Mouse (Mus musculus): ENCODE results near the gene Tmprss13. TPM values are rescaled to one million over a fixed set of nuclear protein-coding genes. Genes with fewer than 3 reads are reported as not detected.

Gene Tmprss13
- total RNA-seq, 2 experiments from 2014 or later: 3.6 to 3.7 TPM

DNA sequence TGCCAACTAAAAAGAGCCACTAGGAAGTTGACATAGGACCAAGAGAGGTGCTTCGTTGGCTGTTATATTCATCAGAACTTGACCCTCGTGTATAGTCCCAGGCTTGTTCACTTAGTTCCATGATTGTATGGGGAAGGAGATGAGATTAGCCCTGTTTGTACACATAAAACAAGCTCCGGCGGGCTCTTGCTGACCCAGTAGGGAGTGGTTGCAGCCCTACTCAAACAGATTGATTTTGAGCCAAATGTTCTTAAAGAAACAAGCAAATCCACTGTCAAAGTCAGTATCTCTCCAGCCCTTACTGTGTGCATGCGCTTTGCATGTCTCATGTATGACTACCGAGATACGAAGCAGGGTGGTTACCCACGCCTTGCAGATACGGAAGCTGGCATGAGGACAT is 7.5 kb downstream of the Tmprss13 start:
- DNase-seq (ENCODE audit: low spot score): no peak
- intact Hi-C loops (cut with DNase I): no loop called here

DNA sequence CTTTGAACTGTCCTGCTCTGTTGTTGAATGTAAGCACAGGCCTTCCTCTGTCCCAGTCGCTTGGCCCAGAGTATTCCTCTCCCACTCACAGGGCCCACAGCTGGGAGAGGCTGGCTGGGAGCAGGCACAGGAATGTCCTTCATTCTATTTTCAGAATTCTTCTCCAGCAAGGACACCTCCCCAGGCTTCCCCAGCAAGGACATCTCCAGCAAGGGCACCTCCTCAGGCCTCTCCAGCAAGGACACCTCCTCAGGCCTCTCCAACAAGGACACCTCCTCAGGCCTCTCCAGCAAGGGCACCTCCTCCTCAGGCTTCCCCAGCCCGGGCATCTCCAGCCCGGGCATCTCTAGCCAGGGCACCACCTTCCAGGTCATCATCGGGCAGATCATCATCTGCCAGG is 9.4 kb downstream of the Tmprss13 start:
- no peak for DNase-seq (ENCODE audit: low spot score)
- intact Hi-C loops (cut with DNase I): no loop called here

DNA sequence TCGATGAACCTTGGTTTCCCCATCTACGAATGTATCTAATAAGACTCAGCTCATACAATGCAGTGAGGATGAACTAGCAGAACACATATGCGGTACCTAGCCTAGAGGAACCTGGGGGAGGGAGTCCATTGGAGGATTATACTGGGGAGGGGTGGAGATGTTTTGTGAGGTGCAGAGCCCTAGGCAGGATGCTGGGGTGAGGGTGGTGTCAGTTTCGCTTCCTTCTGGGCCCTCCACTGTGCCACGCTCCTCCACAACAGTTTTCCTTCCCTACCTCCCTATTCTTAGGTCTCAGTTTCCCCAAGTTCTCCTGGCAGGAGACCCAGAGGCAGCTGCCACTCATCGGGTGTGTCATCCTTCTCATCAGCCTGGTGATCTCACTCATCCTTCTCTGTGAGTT is 10.7 kb downstream of the Tmprss13 start:
- no peak for DNase-seq (ENCODE audit: low spot score)
- intact Hi-C loops (cut with DNase I): no loop called here

DNA sequence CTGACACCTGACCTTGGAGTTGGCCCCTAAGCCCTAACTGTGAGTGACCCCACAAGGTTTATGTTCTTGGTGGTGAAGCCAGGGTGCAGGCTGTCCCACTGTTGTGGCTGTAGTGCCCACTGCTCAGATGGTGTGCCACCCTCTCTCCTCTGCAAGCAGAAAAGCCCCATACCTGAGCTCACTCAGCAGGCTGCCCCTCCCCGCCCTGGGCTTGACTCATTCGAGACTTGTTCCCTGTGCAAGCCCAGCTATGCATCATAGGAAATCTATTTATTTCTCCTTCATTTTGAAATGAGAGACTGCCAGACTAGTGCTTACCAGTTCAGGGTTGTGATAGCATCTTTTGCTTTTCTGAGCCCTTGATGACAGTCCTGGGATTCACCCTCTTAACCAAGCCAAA is 18.5 kb downstream of the Tmprss13 start:
- intact Hi-C loops (cut with DNase I): no loop called here
- DNase-seq (ENCODE audit: low spot score): no peak

DNA sequence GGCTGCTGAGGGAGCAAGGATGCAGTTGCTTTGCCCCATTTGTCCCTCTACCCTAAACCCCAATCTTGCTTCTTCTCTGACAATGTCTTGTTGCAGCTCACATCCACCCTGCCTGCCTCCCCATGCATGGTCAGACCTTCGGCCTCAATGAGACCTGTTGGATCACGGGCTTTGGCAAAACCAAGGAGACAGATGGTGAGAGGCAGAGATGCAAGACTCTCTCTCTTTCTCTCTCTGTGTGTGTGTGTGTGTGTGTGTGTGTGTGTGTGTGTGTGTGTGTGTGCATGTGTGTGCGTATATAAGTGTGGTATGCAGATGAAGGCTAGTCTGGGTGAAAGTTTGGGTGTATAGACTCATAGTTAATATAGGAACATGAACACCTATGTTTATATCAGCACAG is 24.2 kb downstream of the Tmprss13 start:
- intact Hi-C loops (cut with DNase I): no loop called here
- no peak for DNase-seq (ENCODE audit: low spot score)

DNA sequence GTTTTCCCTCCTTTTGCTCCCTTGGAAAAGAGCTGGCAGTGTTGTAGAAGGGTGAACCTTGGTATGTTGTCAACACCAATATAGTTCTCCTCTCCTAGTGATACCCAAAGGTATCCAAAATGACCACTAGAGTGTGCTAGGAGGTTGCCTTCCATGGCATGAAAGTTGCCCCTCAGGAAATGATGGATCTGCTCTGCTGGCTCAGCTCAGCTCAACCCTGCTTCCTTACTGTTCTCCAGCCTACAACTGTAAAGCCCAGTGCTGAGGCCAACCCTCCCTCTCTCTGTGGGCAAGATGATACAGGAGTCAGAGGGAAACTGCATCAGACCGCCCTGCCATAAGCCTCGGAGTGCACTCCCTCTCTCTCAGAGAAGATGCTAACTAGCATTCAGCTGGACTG is 26.6 kb downstream of the Tmprss13 start:
- DNase-seq (ENCODE audit: low spot score): no peak

DNA sequence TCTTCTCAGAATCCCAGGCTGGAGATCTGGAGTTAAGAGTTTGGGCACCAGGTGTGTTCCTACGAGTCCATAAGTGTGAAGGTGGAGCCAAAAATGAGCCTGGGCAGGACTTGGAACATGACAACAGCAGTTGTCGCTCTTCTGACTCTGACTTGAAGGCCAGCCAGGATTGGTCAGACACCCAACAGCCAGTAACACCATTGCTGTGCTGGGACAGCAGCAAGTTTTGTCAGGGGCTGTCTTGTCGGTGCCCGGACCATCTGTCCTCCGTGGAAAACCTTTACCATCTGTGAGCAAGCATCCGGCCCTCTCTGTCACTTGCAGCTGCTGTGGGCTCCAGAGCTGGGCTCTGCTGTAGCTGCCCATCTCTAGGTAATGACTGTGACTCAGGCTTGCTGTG is 27.4 kb downstream of the Tmprss13 start:
- no peak for DNase-seq (ENCODE audit: low spot score)
- intact Hi-C loops (cut with DNase I): no loop called here

More for the DNA sequence above, 26.6 kb downstream of the Tmprss13 start:
- intact Hi-C loops (cut with DNase I): loop anchor here (1.0 to 2.0 kb wide), 2 partner anchors 43 to 45 kb away; no protein-coding TSS in a partner anchor

DNA sequence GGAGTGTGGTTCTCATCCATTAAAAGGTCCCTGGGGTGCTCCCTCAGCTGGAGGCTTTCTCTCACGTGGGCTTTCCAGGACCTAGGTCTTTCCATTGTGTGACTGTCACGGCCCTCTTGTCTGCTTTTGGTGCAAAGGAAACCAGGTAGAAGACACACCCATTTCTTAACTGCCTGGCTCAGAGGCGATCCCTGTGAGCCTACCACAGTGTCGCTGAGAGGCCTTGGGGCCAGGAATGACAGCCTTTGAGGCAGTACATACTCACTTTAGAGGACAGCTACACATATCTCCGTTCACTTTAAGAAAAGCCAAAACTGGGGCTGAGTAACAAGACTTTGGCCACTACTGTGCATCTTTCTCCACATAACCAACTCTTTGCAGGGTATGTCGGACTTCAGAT is 29.7 kb downstream of the Tmprss13 start:
- no peak for DNase-seq (ENCODE audit: low spot score)
- intact Hi-C loops (cut with DNase I): no loop called here

DNA sequence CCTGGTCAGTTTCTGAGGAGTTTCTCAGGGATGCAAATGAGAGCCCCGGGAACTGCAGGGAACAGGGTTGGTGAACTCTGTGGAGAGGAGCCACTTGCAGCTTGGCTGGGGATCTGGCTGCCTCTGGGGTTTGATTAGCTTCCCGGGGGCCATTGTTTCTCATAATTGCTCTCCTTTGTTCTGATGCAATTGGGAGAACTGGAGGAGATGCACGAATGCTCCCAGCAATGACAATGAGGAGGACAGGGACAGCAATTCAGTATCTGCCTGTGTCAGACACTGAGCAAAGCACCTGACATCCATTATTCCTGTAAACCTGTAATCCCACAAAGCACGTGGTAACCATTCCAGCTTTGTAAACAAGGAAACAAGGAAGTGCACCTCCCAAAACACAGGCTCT is 30.3 kb downstream of the Tmprss13 start:
- intact Hi-C loops (cut with DNase I): no loop called here
- no peak for DNase-seq (ENCODE audit: low spot score)

DNA sequence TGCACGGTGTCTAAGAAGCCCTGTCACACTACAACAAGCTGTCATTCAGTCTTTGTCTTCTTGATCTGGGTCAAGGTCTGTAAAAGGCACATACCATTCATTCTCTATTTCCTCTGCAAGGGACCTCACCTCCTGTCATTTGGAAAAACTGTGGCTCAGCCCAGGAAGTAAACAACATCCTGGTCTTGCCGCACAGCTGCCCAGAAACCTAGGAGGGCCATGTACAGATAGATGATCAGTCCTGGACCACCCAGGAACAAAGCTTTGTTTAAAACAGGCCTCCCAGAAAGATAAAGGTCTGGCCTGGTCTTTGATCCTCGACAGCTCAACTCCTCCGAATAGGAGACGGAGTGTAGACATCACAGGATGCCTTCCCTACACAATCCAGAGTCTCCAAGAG is 31.0 kb downstream of the Tmprss13 start:
- intact Hi-C loops (cut with DNase I): no loop called here
- DNase-seq (ENCODE audit: low spot score): no peak

DNA sequence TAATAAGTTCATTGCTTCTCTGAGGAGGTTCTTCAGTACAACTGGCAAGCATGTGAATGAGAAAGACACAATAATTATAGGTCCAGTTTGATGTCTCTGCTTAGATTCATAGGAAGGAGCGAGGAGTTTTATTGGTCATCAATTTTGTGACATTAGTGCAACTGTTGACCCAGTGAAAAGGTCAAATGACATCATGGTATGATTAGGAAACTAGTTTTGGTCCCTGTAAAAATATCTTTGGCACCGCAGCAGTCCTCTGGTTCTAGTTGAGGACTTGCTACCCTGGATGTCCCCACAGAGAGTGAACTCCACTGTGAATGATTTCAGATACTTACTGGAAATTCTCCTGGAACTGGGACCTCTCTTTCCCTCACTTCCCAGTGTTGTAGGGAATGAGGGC is 36.3 kb downstream of the Tmprss13 start:
- intact Hi-C loops (cut with DNase I): no loop called here

DNA sequence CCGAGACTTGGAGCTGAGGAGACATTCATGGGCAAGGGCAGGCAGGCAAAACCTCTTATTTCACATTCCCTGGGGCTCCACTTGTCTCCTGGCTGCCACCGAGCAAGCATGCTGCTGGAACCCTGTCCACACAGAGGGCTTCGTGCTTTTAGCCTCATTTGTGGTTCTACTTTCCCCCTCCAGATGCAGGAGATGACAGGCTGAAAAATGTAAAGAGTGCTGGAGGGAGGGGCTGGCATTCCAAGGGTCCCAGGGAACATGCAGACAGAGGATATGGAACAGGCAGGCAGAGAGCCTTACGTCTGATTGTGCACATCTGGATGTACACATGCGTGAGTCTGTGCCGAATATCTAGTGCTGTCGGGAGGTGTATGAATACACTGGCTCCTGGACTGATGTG is 39.5 kb downstream of the Tmprss13 start:
- DNase-seq (ENCODE audit: low spot score): no peak
- intact Hi-C loops (cut with DNase I): no loop called here

More for the DNA sequence above, 36.3 kb downstream of the Tmprss13 start:
- DNase-seq (ENCODE audit: low spot score): no peak

DNA sequence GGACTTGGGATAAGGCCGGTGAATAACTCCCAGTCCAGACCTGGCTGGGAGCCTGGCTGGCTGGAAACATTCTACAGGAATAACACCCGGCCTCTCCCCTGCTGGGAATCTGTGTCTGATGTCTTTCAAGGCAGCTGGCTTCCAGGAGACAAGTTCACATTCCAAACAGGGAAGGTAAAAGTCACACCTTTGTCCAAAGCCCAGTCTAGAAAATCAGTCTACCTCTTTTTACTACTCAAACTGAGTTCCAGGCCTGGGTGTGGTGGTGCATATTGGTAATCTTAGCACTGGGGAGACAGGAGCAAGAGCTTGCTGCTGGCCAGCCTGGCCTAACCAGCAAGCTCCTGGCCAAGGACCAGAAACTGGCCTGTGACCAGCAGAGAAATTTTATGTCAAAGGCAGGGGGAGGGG is 43.2 kb downstream of the Tmprss13 start:
- DNase-seq (ENCODE audit: low spot score): no peak
- intact Hi-C loops (cut with DNase I): no loop called here

DNA sequence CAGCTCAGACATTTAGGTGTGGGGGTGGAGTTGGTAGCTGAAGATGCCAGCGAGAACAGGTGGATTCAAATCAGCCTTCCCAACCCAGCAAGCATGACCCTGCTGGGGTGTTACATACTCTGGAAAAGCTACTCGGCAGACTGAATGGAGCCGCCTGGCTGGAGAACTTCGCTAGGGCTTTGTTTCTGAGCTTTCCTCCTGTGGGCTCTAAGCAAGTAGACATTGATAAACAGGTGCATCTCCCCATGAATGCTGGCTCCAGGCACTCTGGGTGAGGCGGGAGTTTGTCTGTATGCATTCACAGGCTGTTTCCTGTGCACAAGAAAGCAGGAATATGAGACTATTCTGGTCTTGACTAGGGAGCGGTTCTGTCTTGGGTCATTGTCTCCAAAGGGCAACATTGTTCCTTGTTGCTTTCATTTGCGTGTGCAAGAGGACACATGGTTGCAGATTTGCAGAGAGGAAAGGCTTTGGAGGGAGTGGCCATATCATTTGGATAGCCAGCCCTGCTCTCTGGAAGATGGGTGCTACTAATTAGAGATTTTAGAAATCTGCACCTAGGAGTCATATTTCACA is 44.8 kb downstream of the Tmprss13 start:
- no peak for DNase-seq (ENCODE audit: low spot score)
- intact Hi-C loops (cut with DNase I): no loop called here

DNA sequence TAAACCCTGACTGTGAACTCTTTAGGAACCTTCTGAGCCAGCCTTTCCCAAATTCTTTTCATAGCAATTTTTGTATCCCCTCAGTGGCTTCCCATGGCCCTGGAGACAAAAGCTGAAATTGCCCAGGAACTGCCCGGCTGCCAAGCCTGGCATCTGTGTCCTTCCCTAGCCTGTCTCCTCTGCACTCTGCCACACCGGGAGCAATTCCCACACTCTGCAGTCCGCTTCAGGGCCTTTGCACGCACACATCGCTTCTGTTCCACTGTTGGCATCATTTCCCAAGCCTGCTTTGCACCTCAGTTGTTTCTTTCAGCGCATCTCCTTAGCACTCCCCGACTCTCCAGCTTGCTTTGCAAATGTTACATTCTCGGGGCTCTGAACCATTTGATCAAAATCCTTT is 48.8 kb downstream of the Tmprss13 start:
- no peak for DNase-seq (ENCODE audit: low spot score)
- intact Hi-C loops (cut with DNase I): loop anchor here (2.0 kb wide), 1 partner anchor 17 kb away; no protein-coding TSS in a partner anchor

DNA sequence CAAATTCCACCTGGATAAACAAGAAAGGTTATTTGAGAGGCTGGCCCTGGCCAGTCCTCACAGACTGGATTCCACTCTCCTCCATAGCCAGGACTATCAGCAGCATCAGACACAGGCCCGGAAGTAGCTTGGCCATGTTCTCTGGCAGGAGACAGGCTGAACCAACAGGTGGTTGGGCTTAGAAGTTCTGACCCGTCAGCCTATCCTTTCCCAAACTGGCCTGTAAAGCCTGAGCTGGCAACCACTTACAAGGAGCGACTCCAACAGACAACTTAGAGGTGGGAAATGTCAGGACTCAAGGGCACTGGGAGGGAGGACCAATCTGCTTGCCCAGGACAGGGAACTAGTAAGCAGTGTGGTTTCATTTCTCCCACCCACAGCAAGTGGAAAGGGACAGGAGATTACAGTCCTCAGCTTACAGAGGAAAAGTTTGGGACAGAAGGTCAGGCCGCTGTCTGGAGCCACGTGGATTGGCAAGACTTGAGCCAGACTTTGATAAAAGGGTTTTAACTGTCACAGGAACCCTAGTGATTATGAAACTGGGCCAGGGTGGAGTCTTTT is 49.5 kb downstream of the Tmprss13 start:
- intact Hi-C loops (cut with DNase I): loop anchor here (2.0 kb wide), 1 partner anchor 16 kb away; no protein-coding TSS in a partner anchor
- DNase-seq (ENCODE audit: low spot score): peak; percentile 12

DNA sequence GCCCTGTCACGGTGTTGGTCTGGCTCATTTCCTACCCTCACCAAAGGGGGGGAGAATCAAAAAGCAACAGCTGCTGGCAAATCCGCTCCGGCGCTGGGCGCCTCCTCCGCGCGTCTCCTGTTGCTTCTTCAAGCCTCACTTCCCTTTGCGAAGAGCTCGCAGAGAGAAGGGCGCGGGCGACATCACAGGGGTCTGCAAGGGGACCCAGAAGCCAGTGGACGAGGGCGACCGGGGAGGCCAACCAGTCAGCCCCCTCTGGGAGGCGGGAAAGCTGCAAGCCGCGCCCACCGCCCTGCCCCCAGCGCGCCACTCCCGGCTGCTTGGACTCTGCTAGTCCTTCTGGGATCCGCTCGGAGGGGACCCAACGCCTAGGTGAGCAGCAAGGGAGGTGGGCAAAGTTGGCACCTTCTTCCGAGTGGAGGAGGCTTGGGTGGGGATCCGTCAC is 51.2 kb downstream of the Tmprss13 start, which contains the start of gene Fxyd6:
Gene Fxyd6 (plus strand): TSS at position 69 of the 445 bp plus-strand sequence.
- DNase-seq (ENCODE audit: low spot score): peak; percentile 45
- intact Hi-C loops (cut with DNase I): no loop called here

DNA sequence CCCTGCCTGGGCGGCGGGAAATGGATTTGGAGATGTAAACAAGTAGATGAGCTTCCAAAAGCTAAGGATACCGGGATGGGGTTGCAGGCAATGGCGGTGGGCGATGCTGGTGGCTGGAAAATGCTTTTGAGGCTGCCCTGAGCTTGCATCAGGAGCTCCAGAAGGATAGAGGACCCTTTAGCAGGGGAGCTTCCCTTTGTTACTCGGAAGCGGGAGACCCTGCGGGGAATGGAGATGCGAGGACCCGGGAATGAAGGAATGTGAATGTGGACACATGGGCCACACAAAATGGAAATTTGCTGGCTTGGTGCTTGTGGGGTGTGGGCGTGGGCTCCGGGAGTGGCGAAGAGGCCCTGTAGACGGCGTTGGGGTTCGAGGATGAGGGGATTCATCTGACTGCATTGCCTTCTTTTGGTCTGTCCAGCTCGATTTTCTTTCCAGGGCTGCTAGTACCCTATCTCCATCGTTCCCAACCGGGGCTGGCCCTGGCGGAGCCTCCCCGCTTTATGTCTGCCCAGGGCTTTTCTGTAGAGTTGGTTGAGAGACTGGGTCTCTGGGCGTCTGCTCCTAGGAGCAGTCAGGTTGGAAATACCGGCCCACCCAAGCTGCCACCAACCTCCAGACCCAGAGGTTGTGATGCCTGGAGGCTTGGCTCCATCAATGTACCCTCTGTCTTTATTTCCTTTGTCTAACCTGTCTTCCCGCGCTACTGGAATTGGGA is 51.9 kb downstream of the Tmprss13 start:
- no peak for DNase-seq (ENCODE audit: low spot score)
- intact Hi-C loops (cut with DNase I): no loop called here

DNA sequence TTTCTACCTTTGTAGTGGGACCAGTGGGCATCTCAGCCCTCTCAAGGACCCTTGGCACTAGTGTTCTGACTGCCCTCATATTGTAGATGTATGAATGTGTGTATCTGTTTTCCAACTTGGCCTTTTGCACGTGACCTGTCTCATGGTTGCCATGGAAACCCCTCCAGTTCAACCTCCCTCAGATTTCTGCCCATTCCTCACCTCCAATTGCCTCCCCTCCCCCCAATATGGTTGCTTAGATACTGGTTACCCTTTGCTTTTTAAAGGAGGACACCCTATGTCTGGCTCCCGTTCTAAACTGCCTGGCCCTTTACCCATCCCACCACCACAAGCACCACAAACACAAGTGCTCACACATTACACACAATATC is 52.4 kb downstream of the Tmprss13 start:
- DNase-seq (ENCODE audit: low spot score): no peak
- intact Hi-C loops (cut with DNase I): no loop called here

DNA sequence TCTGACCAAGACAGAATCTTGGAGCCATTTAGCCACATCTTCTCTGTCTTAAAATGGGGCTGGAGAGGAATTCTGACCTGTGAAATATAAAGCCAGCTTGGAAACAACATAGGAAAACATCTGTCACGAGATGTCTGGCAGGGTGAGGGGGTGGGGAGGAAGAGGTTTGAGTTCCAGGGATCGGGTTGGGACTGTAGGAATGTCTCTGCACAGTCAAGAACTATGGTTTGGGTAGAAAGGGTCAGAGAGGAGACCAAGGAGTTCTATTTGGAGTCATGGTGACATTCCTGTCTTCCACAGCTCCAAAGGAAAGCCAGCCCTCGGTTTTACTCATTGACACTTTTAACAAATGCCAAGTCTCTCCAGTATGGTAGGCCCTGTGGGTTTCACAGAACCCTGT is 55.0 kb downstream of the Tmprss13 start:
- DNase-seq (ENCODE audit: low spot score): no peak
- intact Hi-C loops (cut with DNase I): no loop called here

DNA sequence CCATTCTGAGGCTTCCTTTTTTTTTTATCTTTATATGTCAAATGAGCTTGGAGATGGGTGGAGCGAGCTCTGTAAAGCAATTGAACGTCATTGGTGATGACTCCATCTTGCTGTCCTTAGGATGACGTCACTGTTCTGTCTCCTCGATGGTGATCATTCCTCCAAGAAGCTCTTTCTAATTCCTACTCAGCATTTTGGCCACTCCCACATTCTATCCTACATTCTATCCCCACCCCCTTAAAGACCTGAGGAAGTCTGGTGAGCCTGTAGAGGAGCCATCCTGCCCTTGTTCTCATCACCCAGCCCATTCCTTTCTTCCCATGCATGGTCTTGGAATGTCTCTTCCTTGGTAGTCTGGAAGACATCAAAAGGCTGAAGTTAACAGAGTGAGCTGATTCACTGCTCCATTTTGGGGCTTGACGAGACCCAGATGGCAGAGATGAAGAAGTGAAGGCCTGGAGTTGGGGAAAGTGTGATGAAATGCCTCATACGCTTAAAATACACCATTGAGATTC is 56.1 kb downstream of the Tmprss13 start:
- intact Hi-C loops (cut with DNase I): no loop called here
- DNase-seq (ENCODE audit: low spot score): no peak
